Mouse (Mus musculus): ENCODE measurements around the gene Kxd1. TPM values are rescaled to one million over a fixed set of nuclear protein-coding genes. Genes with fewer than 3 reads are reported as not detected.
"Not testable (repeated sequence)": the region's sequence is repeated elsewhere in the genome, so short reads cannot be mapped to it uniquely, and the experiment has no call there.

The Kxd1 gene
- polyA plus RNA-seq, 1 experiment = 64.4 TPM

GRCm38 (mm10) chr8:70528182-70528797 lies 534 bp upstream of the Kxd1 start:
- Histone ChIP-seq H3K4me3 (ENCODE audit: insufficient read depth, low read length) (peak overlapping the region; percentile 57), H3K4me1 (ENCODE audit: control insufficient read depth, insufficient read depth, low read length) (peaks cover 7% of the 10 kb centered on the region; the same call in 1 of the 2 replicates), H3K27ac (ENCODE audit: insufficient read depth, low read length) (peak overlapping the region; percentile 69; the same call in 1 of the 2 replicates)
- TF ChIP-seq CTCF (IDR thresholded peaks at IDR 0.05; ENCODE audit: extremely low read depth, insufficient read depth, low read length) (no peak), POLR2A (IDR thresholded peaks at IDR 0.05; ENCODE audit: extremely low read depth, insufficient read depth, low read length) (no peak)

DNA sequence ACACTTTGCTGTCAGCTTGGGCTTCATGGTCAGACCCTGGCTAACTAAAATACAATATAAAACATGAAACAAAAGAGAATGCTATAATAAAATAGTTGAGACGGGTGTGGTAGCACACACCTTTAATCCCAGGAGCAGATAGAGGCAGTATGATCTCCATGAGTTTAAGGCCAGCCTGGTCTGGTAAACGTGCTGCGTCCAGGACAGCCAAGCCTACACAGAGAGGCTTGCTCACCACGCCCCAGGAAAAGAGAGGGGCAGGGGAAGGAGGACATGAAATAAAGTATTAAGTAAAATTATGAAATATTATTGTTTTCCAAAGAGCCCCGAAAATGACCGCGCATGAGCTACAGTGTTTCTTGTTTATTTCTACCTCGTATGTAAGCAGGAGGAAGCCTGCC lies 645 bp downstream of the Kxd1 start:
- peaks cover 8% of the 10 kb centered on the region for H3K4me1 ChIP-seq (ENCODE audit: control insufficient read depth, insufficient read depth, low read length)
- H3K4me3 ChIP-seq (ENCODE audit: insufficient read depth, low read length) = peak overlapping the region; percentile 57
- H3K27ac ChIP-seq (ENCODE audit: insufficient read depth, low read length) = no peak overlapping the region
- TF ChIP-seq POLR2A (IDR thresholded peaks at IDR 0.05; ENCODE audit: extremely low read depth, insufficient read depth, low read length) = no peak
- no peak for TF ChIP-seq CTCF (IDR thresholded peaks at IDR 0.05; ENCODE audit: extremely low read depth, insufficient read depth, low read length)

- TF ChIP-seq CTCF (IDR thresholded peaks at IDR 0.05; ENCODE audit: extremely low read depth, insufficient read depth, low read length) = 0 out of 2 replicates have a peak, but pooled peaks have one; percentile 27
- peak; percentile 55; the same call in 1 of the 2 replicates for TF ChIP-seq POLR2A (IDR thresholded peaks at IDR 0.05; ENCODE audit: extremely low read depth, insufficient read depth, low read length)
- peaks cover 3% of the 10 kb centered on the region; the same call in 1 of the 2 replicates for H3K4me1 ChIP-seq (ENCODE audit: control insufficient read depth, insufficient read depth, low read length)
- H3K4me3 ChIP-seq (ENCODE audit: insufficient read depth, low read length) = peak overlapping the region; percentile 70
- H3K27ac ChIP-seq (ENCODE audit: insufficient read depth, low read length) = peak overlapping the region; percentile 36
Measured at GRCm38 (mm10) chr8:70522592-70523403, 5.0 kb downstream of the Kxd1 start.

- TF ChIP-seq CTCF (IDR thresholded peaks at IDR 0.05; ENCODE audit: extremely low read depth, insufficient read depth, low read length) (no peak), POLR2A (IDR thresholded peaks at IDR 0.05; ENCODE audit: extremely low read depth, insufficient read depth, low read length) (no peak)
- Histone ChIP-seq H3K4me1 (ENCODE audit: control insufficient read depth, insufficient read depth, low read length) (peaks cover 1% of the 10 kb centered on the region; the same call in 1 of the 2 replicates), H3K4me3 (ENCODE audit: insufficient read depth, low read length) (no peak overlapping the region), H3K27ac (ENCODE audit: insufficient read depth, low read length) (no peak overlapping the region)
Measured at GRCm38 (mm10) chr8:70519606-70520005, 8.2 kb downstream of the Kxd1 start.

DNA sequence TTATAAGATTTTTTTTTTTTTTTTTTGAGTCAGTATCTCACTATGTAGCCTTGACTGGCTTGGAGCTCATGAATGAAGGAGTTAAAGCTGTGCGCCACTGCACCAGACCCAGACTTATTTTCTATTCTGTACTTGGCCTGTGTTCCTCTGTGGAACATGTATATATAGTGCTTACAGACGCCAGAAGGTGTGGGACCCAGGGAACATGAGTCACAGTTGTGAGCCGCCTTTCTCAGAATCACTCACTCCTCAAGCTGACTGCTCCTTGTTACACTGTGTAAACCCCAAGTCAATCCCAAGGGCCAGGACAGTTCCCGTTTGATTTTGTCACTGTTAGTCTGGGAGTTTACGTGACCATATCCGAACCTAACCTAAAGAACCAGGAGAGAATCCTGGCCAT lies 8.7 kb downstream of the Kxd1 start:
- H3K4me1 ChIP-seq (ENCODE audit: control insufficient read depth, insufficient read depth, low read length) = peaks cover 1% of the 10 kb centered on the region; the same call in 1 of the 2 replicates
- no peak overlapping the region for H3K27ac ChIP-seq (ENCODE audit: insufficient read depth, low read length)
- H3K4me3 ChIP-seq (ENCODE audit: insufficient read depth, low read length) = no peak overlapping the region
- TF ChIP-seq POLR2A (IDR thresholded peaks at IDR 0.05; ENCODE audit: extremely low read depth, insufficient read depth, low read length) (no peak), CTCF (IDR thresholded peaks at IDR 0.05; ENCODE audit: extremely low read depth, insufficient read depth, low read length) (no peak)

GRCm38 (mm10) chr8:70517940-70518643 lies 9.7 kb downstream of the Kxd1 start:
- Histone ChIP-seq H3K4me3 (ENCODE audit: insufficient read depth, low read length) (no peak overlapping the region), H3K4me1 (ENCODE audit: control insufficient read depth, insufficient read depth, low read length) (peaks cover 1% of the 10 kb centered on the region; the same call in 1 of the 2 replicates), H3K27ac (ENCODE audit: insufficient read depth, low read length) (no peak overlapping the region)
- TF ChIP-seq CTCF (IDR thresholded peaks at IDR 0.05; ENCODE audit: extremely low read depth, insufficient read depth, low read length) (no peak), POLR2A (IDR thresholded peaks at IDR 0.05; ENCODE audit: extremely low read depth, insufficient read depth, low read length) (no peak)

GRCm38 (mm10) chr8:70513441-70513840 lies 14.3 kb downstream of the Kxd1 start:
- peaks cover 6% of the 10 kb centered on the region for H3K4me1 ChIP-seq (ENCODE audit: control insufficient read depth, insufficient read depth, low read length)
- no peak overlapping the region for H3K27ac ChIP-seq (ENCODE audit: insufficient read depth, low read length)
- TF ChIP-seq POLR2A (IDR thresholded peaks at IDR 0.05; ENCODE audit: extremely low read depth, insufficient read depth, low read length) = no peak
- no peak for TF ChIP-seq CTCF (IDR thresholded peaks at IDR 0.05; ENCODE audit: extremely low read depth, insufficient read depth, low read length)
- no peak overlapping the region for H3K4me3 ChIP-seq (ENCODE audit: insufficient read depth, low read length)

GRCm38 (mm10) chr8:70512253-70512903 lies 15.4 kb downstream of the Kxd1 start:
- no peak for TF ChIP-seq CTCF (IDR thresholded peaks at IDR 0.05; ENCODE audit: extremely low read depth, insufficient read depth, low read length)
- H3K4me3 ChIP-seq (ENCODE audit: insufficient read depth, low read length) = no peak overlapping the region
- peaks cover 6% of the 10 kb centered on the region for H3K4me1 ChIP-seq (ENCODE audit: control insufficient read depth, insufficient read depth, low read length)
- no peak overlapping the region for H3K27ac ChIP-seq (ENCODE audit: insufficient read depth, low read length)

- Histone ChIP-seq H3K27ac (ENCODE audit: insufficient read depth, low read length) (no peak overlapping the region), H3K4me3 (ENCODE audit: insufficient read depth, low read length) (no peak overlapping the region), H3K4me1 (ENCODE audit: control insufficient read depth, insufficient read depth, low read length) (peaks cover 6% of the 10 kb centered on the region)
- no peak for TF ChIP-seq POLR2A (IDR thresholded peaks at IDR 0.05; ENCODE audit: extremely low read depth, insufficient read depth, low read length)
- TF ChIP-seq CTCF (IDR thresholded peaks at IDR 0.05; ENCODE audit: extremely low read depth, insufficient read depth, low read length) = no peak
Measured at GRCm38 (mm10) chr8:70511770-70512169, 16.0 kb downstream of the Kxd1 start.

DNA sequence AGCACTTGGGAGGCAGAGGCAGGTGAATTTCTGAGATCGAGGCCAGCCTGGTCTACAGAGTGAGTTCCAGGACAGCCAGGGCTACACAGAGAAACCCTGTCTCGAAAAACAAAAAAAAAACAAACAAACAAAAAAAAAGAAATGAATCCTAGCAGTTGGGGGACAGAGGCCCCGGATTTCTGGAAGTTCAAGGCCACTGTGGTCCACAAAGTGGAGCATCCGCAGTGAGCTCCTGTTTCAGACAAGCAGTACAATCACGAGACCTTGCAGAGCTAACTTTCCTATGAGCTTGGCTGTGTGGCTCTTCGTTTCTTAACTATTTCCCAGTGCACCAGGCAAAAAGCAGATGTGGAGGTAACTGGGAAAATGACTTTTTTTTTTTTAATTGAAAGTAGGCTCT lies 16.6 kb downstream of the Kxd1 start:
- peak overlapping the region; percentile 58; the same call in 1 of the 2 replicates for H3K4me3 ChIP-seq (ENCODE audit: insufficient read depth, low read length)
- H3K4me1 ChIP-seq (ENCODE audit: control insufficient read depth, insufficient read depth, low read length); H3K27ac ChIP-seq (ENCODE audit: insufficient read depth, low read length): not testable (repeated sequence)
